Comparison of ENCODE assay signal across 31 mouse cellular contexts in genomic region chr10:112450910-112451309, GRCm38 (mm10).
A peak's percentile ranks its signal among the peaks of the same experiment; 100 is the strongest.
DNase-seq lines count a peak whose midpoint lies in the region; ATAC-seq and TF ChIP-seq lines count a peak whose summit lies in the region.
"Had no signal": no experiment of that assay in that cellular context is flagged by ENCODE, and none has a peak within 500 bp of the region (broad histone marks: within the 10 kb centered on the region; RNA-seq: fewer than 3 reads in every experiment).

No protein-coding gene starts in this region.

- H3K27me3 ChIP-seq in lung, embryonic 14.5 days (ENCODE audit: insufficient read depth, low read length) = no peaks in the 10 kb centered on the region
- H3K27me3 ChIP-seq in E14TG2a.4 (ENCODE audit: insufficient read depth, low read length) (no peaks in the 10 kb centered on the region), MEL (ENCODE audit: control insufficient read depth in 1 of 2, insufficient read depth in 2 of 2, low read length in 2 of 2) (no peaks in the 10 kb centered on the region)
- H3K27me3 ChIP-seq in midbrain, embryonic 16.5 days (ENCODE audit: control insufficient read depth, insufficient read depth, low read depth, low read length) = no peaks in the 10 kb centered on the region
- H3K27me3 ChIP-seq: embryonic facial prominence, embryonic 12.5 days; heart, embryonic 15.5 days; kidney, embryonic 15.5 days; liver, embryonic 15.5 days; midbrain, embryonic 15.5 days; neural tube, embryonic 13.5 days had no signal

- no peak for TF ChIP-seq POLR2A in MEL (IDR thresholded peaks at IDR 0.05; ENCODE audit: control insufficient read depth in 1 of 2, insufficient read depth in 1 of 2, low read depth in 1 of 2, low read length in 2 of 2, poor library complexity in 1 of 2)

- TF ChIP-seq CTCF in lung, embryonic 14.5 days (IDR thresholded peaks at IDR 0.05; ENCODE audit: low read depth) = peak; percentile 11; the same call in 1 of the 2 replicates
- TF ChIP-seq CTCF in E14TG2a.4 (conservative IDR thresholded peaks at IDR 0.05; ENCODE audit: low read length) (peak; percentile 79), MEL (IDR thresholded peaks at IDR 0.05 in 2 of 3, conservative IDR thresholded peaks at IDR 0.05 in 1 of 3; ENCODE audit: control insufficient read depth in 1 of 3, insufficient read depth in 1 of 3, low read depth in 2 of 3, low read length in 3 of 3, poor library complexity in 1 of 3, severe bottlenecking in 1 of 3) (peak; percentile 22 to 38 (median 25); a peak in 5 of 6 replicates)

- intact Hi-C loops in left cerebral cortex, postnatal 36 days (cut with DNase I) = no loop called here

- H3K36me3 ChIP-seq in lung, embryonic 14.5 days (ENCODE audit: insufficient read depth) = no peaks in the 10 kb centered on the region
- H3K36me3 ChIP-seq in E14TG2a.4 (ENCODE audit: insufficient read depth, low read length) (no peaks in the 10 kb centered on the region), MEL (ENCODE audit: control insufficient read depth in 1 of 2, insufficient read depth in 2 of 2, low read length in 2 of 2) (no peaks in the 10 kb centered on the region)
- peaks cover 5% of the 10 kb centered on the region for H3K36me3 ChIP-seq in midbrain, embryonic 16.5 days (ENCODE audit: control insufficient read depth, insufficient read depth, low read length)
- H3K36me3 ChIP-seq: embryonic facial prominence, embryonic 12.5 days; heart, embryonic 10.5 days; heart, embryonic 15.5 days; kidney, embryonic 15.5 days; liver, embryonic 15.5 days had no signal

- no peak overlapping the region for H3K4me3 ChIP-seq in lung, embryonic 14.5 days (ENCODE audit: low read depth, low read length)
- H3K4me3 ChIP-seq in E14TG2a.4 (replicated peaks; ENCODE audit: low read length) = no peak overlapping the region
- H3K4me3 ChIP-seq in MEL (ENCODE audit: control insufficient read depth in 1 of 2, insufficient read depth in 1 of 2, low read depth in 2 of 2, low read length in 2 of 2) = no peak overlapping the region
- no peak overlapping the region for H3K4me3 ChIP-seq in midbrain, embryonic 16.5 days (ENCODE audit: low read depth, low read length)
- H3K4me3 ChIP-seq: embryonic facial prominence, embryonic 12.5 days; heart, embryonic 10.5 days; heart, embryonic 15.5 days; kidney, embryonic 15.5 days; liver, embryonic 15.5 days; midbrain, embryonic 15.5 days; myocyte; neural tube, embryonic 13.5 days had no signal

- no peak overlapping the region for H3K4me2 ChIP-seq in lung, embryonic 14.5 days
- H3K4me2 ChIP-seq in midbrain, embryonic 16.5 days (ENCODE audit: low read length) = no peak overlapping the region
- H3K4me2 ChIP-seq: embryonic facial prominence, embryonic 12.5 days; heart, embryonic 15.5 days; kidney, embryonic 15.5 days; liver, embryonic 15.5 days; midbrain, embryonic 15.5 days; neural tube, embryonic 13.5 days had no signal

- no peak overlapping the region for H3K27ac ChIP-seq in lung, embryonic 14.5 days (ENCODE audit: low read depth)
- no peak overlapping the region for H3K27ac ChIP-seq in MEL (ENCODE audit: control insufficient read depth, low read depth, low read length)
- no peak overlapping the region for H3K27ac ChIP-seq in midbrain, embryonic 16.5 days (ENCODE audit: low read length)
- H3K27ac ChIP-seq: embryonic facial prominence, embryonic 12.5 days; heart, embryonic 10.5 days; heart, embryonic 15.5 days; kidney, embryonic 15.5 days; liver, embryonic 15.5 days; midbrain, embryonic 15.5 days; neural tube, embryonic 13.5 days had no signal

- 79% methylated on average over 5 of the region's 5 CpGs for WGBS in lung, embryonic 14.5 days
- 83% methylated on average over 5 of the region's 5 CpGs for WGBS in midbrain, embryonic 16.5 days

- no peaks in the 10 kb centered on the region for H3K4me1 ChIP-seq in lung, embryonic 14.5 days (ENCODE audit: insufficient read depth)
- no peaks in the 10 kb centered on the region; the same call in 1 of the 2 replicates for H3K4me1 ChIP-seq in E14TG2a.4 (replicated peaks; ENCODE audit: low read depth, low read length)
- no peaks in the 10 kb centered on the region for H3K4me1 ChIP-seq in MEL (ENCODE audit: control insufficient read depth in 1 of 2, insufficient read depth in 2 of 2, low read length in 2 of 2)
- no peaks in the 10 kb centered on the region for H3K4me1 ChIP-seq in midbrain, embryonic 16.5 days (ENCODE audit: control insufficient read depth, insufficient read depth, low read length)
- H3K4me1 ChIP-seq: embryonic facial prominence, embryonic 12.5 days; heart, embryonic 10.5 days; heart, embryonic 15.5 days; kidney, embryonic 15.5 days; liver, embryonic 15.5 days; midbrain, embryonic 15.5 days; neural tube, embryonic 13.5 days had no signal

- H3K9ac ChIP-seq in lung, embryonic 14.5 days = no peak overlapping the region
- H3K9ac ChIP-seq in MEL (ENCODE audit: control insufficient read depth, low read depth, low read length, poor library complexity, severe bottlenecking) = no peak overlapping the region
- H3K9ac ChIP-seq in midbrain, embryonic 16.5 days (ENCODE audit: low read depth, low read length) = no peak overlapping the region
- H3K9ac ChIP-seq: embryonic facial prominence, embryonic 12.5 days; heart, embryonic 15.5 days; kidney, embryonic 15.5 days; liver, embryonic 15.5 days; midbrain, embryonic 15.5 days; neural tube, embryonic 13.5 days had no signal

- ATAC-seq in lung, embryonic 14.5 days (ENCODE audit: insufficient read depth) = no peak
- ATAC-seq in midbrain, embryonic 16.5 days = no peak
- ATAC-seq: activated CD4-positive, CD25-positive, alpha-beta regulatory T cell, adult 4 months; forebrain, embryonic 14.5 days; hindbrain, embryonic 16.5 days; lung, postnatal 0 days; midbrain, embryonic 15.5 days had no signal

- no peak; the same call in none of the 2 replicates for TF ChIP-seq RAD21 in MEL (IDR thresholded peaks at IDR 0.05; ENCODE audit: low read depth, low read length)

- no peaks in the 10 kb centered on the region for H3K79me2 ChIP-seq in MEL (ENCODE audit: control insufficient read depth, insufficient read depth, low read length, poor library complexity)

- H3K9me3 ChIP-seq in lung, embryonic 14.5 days (ENCODE audit: low read depth, low read length) = no peaks in the 10 kb centered on the region
- H3K9me3 ChIP-seq in E14TG2a.4 (ENCODE audit: low read length) = no peaks in the 10 kb centered on the region
- H3K9me3 ChIP-seq in MEL (replicated peaks; ENCODE audit: insufficient read depth, low read length) = no peaks in the 10 kb centered on the region
- H3K9me3 ChIP-seq in midbrain, embryonic 16.5 days (replicated peaks; ENCODE audit: control insufficient read depth, low read length, poor library complexity, severe bottlenecking) = peaks cover 6% of the 10 kb centered on the region; the same call in 1 of the 2 replicates
- H3K9me3 ChIP-seq: embryonic facial prominence, embryonic 12.5 days; heart, embryonic 10.5 days; heart, embryonic 15.5 days; kidney, embryonic 15.5 days had no signal

- TF ChIP-seq EP300 in MEL (IDR thresholded peaks at IDR 0.05; ENCODE audit: low read depth in 1 of 2, low read length in 2 of 2) = no peak

- no peak for DNase-seq in lung, embryonic 14.5 days
- no peak for DNase-seq in lung, adult 18-20 months
- DNase-seq in MEL (ENCODE audit: low read depth, low spot score) = peak; percentile 9
- peak; percentile 51 for DNase-seq in ZHBTc4 (ENCODE audit: low read depth, low spot score)
- no peak for DNase-seq in left cerebral cortex, postnatal 36 days (ENCODE audit: low spot score in 2 of 2)
- DNase-seq: adrenal gland, adult 8-10 months; B cell, adult 2 months; cerebellum, adult 11 months; cerebellum, adult 9-10 months; embryo, embryonic 11 days; gastrocnemius, postnatal 25 days; heart, adult 11 months; kidney, adult 18-20 months; kidney, postnatal 25 days; left cerebral cortex, postnatal 4 days; lung, postnatal 4 days; thymus, postnatal 14 days had no signal

TF ChIP-seq in MEL, 35 proteins besides CTCF, POLR2A, EP300 and RAD21:
- TF ChIP-seq UBTF (IDR thresholded peaks at IDR 0.05; ENCODE audit: borderline replicate concordance, insufficient read depth, low read depth, low read length) (no peak), SMC3 (IDR thresholded peaks at IDR 0.05; ENCODE audit: low read depth, low read length) (0 out of 2 replicates have a peak, but pooled peaks have one; percentile 8), GABPA (IDR thresholded peaks at IDR 0.05; ENCODE audit: low read depth, low read length) (no peak), TBP (IDR thresholded peaks at IDR 0.05; ENCODE audit: low read depth, low read length) (no peak)
TF ChIP-seq in MEL: peak in this region for 1.

Comparison
In these comparisons a context has a peak if more than half of its experiments do, and no peak if none do; other contexts are left out.
1. DNase-seq: peak in MEL (single experiment) and ZHBTc4 (single experiment); none in lung, embryonic 14.5 days (single experiment), lung, adult 18-20 months (0 of 2) and left cerebral cortex, postnatal 36 days (0 of 2).
2. CTCF ChIP-seq: peak in every context shown above with its lines; median percentile 79 in E14TG2a.4; 25 in MEL; 11 in lung, embryonic 14.5 days.